Mouse (Mus musculus) MEL (cell line): Measurements from ENCODE around the gene Vti1a. TPM values are rescaled to one million over a fixed set of nuclear protein-coding genes. Genes with fewer than 3 reads are reported as not detected.

Experiments
- DNase-seq: peaks from one replicate; pipeline ENCODE4 v3.0.0; 2011; ENCODE audit warnings: low read depth, low spot score
- H3K27ac ChIP-seq: 2 replicates; pipeline ENCODE4 v1.5.1; 2012; ENCODE audit warnings: low read depth, mild to moderate bottlenecking, control low read depth, low read length, moderate library complexity; ENCODE audit not compliant: control insufficient read depth
- H3K27me3 ChIP-seq, 2 experiments: fragments of 150-350 bp in 1 of 2; sonication (generic) in 1 of 2; 2 replicates each; pipeline ENCODE4 v1.6.1; 2012; ENCODE audit warnings: low read length in 2 of 2, mild to moderate bottlenecking in 2 of 2, improper control_type of control experiment in 1 of 2, moderate library complexity in 1 of 2; ENCODE audit not compliant: insufficient read depth in 2 of 2, control insufficient read depth in 1 of 2
- H3K36me3 ChIP-seq, 2 experiments: 2 replicates each; pipeline ENCODE4 v1.6.1; 2012 to 2014; ENCODE audit warnings: low read length in 2 of 2, improper control_type of control experiment in 1 of 2, inconsistent platforms in 1 of 2, mild to moderate bottlenecking in 1 of 2; ENCODE audit not compliant: insufficient read depth in 2 of 2, control insufficient read depth in 1 of 2
- H3K4me1 ChIP-seq, 2 experiments: fragments of 150-350 bp in 1 of 2; sonication (generic) in 1 of 2; 2 replicates each; pipeline ENCODE4 v1.6.1; 2012; ENCODE audit warnings: low read length in 2 of 2, improper control_type of control experiment in 1 of 2, mild to moderate bottlenecking in 1 of 2; ENCODE audit not compliant: insufficient read depth in 2 of 2, control insufficient read depth in 1 of 2
- H3K4me3 ChIP-seq, 2 experiments: fragments of 150-350 bp in 1 of 2; sonication (generic) in 1 of 2; 2 replicates each; pipeline ENCODE4 v1.5.1; 2012; ENCODE audit warnings: low read depth in 2 of 2, low read length in 2 of 2, mild to moderate bottlenecking in 2 of 2, moderate library complexity in 2 of 2, control low read depth in 1 of 2, improper control_type of control experiment in 1 of 2; ENCODE audit not compliant: control insufficient read depth in 1 of 2, insufficient read depth in 1 of 2
- H3K79me2 ChIP-seq: 2 replicates; pipeline ENCODE4 v1.6.1; 2012; ENCODE audit warnings: mild to moderate bottlenecking, low read length, moderate library complexity; ENCODE audit not compliant: control insufficient read depth, poor library complexity, insufficient read depth
- H3K9ac ChIP-seq: 2 replicates; pipeline ENCODE4 v1.6.1; 2012; ENCODE audit warnings: low read depth, mild to moderate bottlenecking, control low read depth, low read length, moderate library complexity; ENCODE audit not compliant: control insufficient read depth, poor library complexity, severe bottlenecking
- H3K9me3 ChIP-seq: fragments of 150-350 bp; sonication (generic); replicated peaks from 2 replicates; pipeline ENCODE4 v1.6.1; 2012; ENCODE audit warnings: mild to moderate bottlenecking, low read length, improper control_type of control experiment, moderate library complexity; ENCODE audit not compliant: insufficient read depth
- CHD2 ChIP-seq: IDR thresholded peaks from 2 replicates; pipeline ENCODE4 v1.6.1; 2011; ENCODE audit warnings: low read length, improper control_type of control experiment
- CTCF ChIP-seq, 3 experiments: IDR thresholded peaks in 2 of 3; conservative IDR thresholded peaks in 1 of 3; 2 replicates each; pipeline ENCODE4 v1.5.1; 2011 to 2012; ENCODE audit warnings: low read length in 3 of 3, low read depth in 2 of 3, mild to moderate bottlenecking in 2 of 3, improper control_type of control experiment in 1 of 3, inconsistent platforms in 1 of 3, mixed read lengths in 1 of 3, moderate library complexity in 1 of 3; ENCODE audit not compliant: control insufficient read depth in 1 of 3, insufficient read depth in 1 of 3, poor library complexity in 1 of 3, severe bottlenecking in 1 of 3
- E2F4 ChIP-seq: IDR thresholded peaks from 2 replicates; pipeline ENCODE4 v1.6.1; 2011; ENCODE audit warnings: low read depth, low read length, improper control_type of control experiment, borderline replicate concordance
- EP300 ChIP-seq, 2 experiments: IDR thresholded peaks; 2 replicates each; pipeline ENCODE4 v1.6.1; 2011; ENCODE audit warnings: improper control_type of control experiment in 2 of 2, low read length in 2 of 2, low read depth in 1 of 2, mild to moderate bottlenecking in 1 of 2
- ETS1 ChIP-seq: IDR thresholded peaks from 2 replicates; pipeline ENCODE4 v1.6.1; 2012; ENCODE audit warnings: low read depth, mild to moderate bottlenecking, inconsistent platforms, low read length, improper control_type of control experiment, moderate library complexity
- GABPA ChIP-seq: IDR thresholded peaks from 2 replicates; pipeline ENCODE4 v1.6.1; 2012; ENCODE audit warnings: low read depth, mild to moderate bottlenecking, inconsistent platforms, low read length, improper control_type of control experiment, moderate library complexity
- HCFC1 ChIP-seq: IDR thresholded peaks from 2 replicates; pipeline ENCODE4 v1.6.1; 2012; ENCODE audit warnings: low read depth, mild to moderate bottlenecking, inconsistent platforms, low read length, improper control_type of control experiment, moderate library complexity
- JUND ChIP-seq: IDR thresholded peaks from 2 replicates; pipeline ENCODE4 v1.6.1; 2011; ENCODE audit warnings: low read depth, mild to moderate bottlenecking, improper control_type of control experiment, low read length
- KAT2A ChIP-seq: conservative IDR thresholded peaks from 2 replicates; pipeline ENCODE4 v1.6.1; 2012; ENCODE audit warnings: low read depth, low read length, improper control_type of control experiment, inconsistent platforms
- MAFK ChIP-seq: IDR thresholded peaks from 2 replicates; pipeline ENCODE4 v1.6.1; 2011; ENCODE audit warnings: low read depth, mild to moderate bottlenecking, low read length, improper control_type of control experiment, borderline replicate concordance
- MAX ChIP-seq: IDR thresholded peaks from 2 replicates; pipeline ENCODE4 v1.6.1; 2011; ENCODE audit warnings: low read length, improper control_type of control experiment
- MAZ ChIP-seq: IDR thresholded peaks from 2 replicates; pipeline ENCODE4 v1.6.1; 2012; ENCODE audit warnings: low read depth, mild to moderate bottlenecking, inconsistent platforms, low read length, improper control_type of control experiment
- MEF2A ChIP-seq: IDR thresholded peaks from 2 replicates; pipeline ENCODE4 v1.6.1; 2014; ENCODE audit warnings: low read depth, mild to moderate bottlenecking, inconsistent platforms, low read length, improper control_type of control experiment; ENCODE audit not compliant: poor library complexity, insufficient replicate concordance, severe bottlenecking; ENCODE audit errors: extremely low read depth
- MXI1 ChIP-seq: IDR thresholded peaks from 2 replicates; pipeline ENCODE4 v1.6.1; 2011; ENCODE audit warnings: mild to moderate bottlenecking, low read depth, low read length, improper control_type of control experiment
- MYB ChIP-seq: IDR thresholded peaks from 2 replicates; pipeline ENCODE4 v1.6.1; 2011; ENCODE audit warnings: mild to moderate bottlenecking, low read depth, low read length, improper control_type of control experiment
- NELFE ChIP-seq: IDR thresholded peaks from 2 replicates; pipeline ENCODE4 v1.6.1; 2011; ENCODE audit warnings: low read depth, low read length, improper control_type of control experiment
- NRF1 ChIP-seq: IDR thresholded peaks from 2 replicates; pipeline ENCODE4 v1.6.1; 2014; ENCODE audit warnings: low read depth, mild to moderate bottlenecking, inconsistent platforms, low read length, improper control_type of control experiment, moderate library complexity; ENCODE audit not compliant: poor library complexity, insufficient read depth, severe bottlenecking
- POLR2A ChIP-seq, 2 experiments: IDR thresholded peaks; 2 replicates each; pipeline ENCODE4 v1.6.1; 2011 to 2012; ENCODE audit warnings: low read length in 2 of 2, mild to moderate bottlenecking in 2 of 2, control low read depth in 1 of 2, improper control_type of control experiment in 1 of 2, low read depth in 1 of 2, moderate library complexity in 1 of 2; ENCODE audit not compliant: control insufficient read depth in 1 of 2, insufficient read depth in 1 of 2, poor library complexity in 1 of 2
- POLR2AphosphoS2 ChIP-seq: IDR thresholded peaks from 2 replicates; pipeline ENCODE4 v1.6.1; 2011; ENCODE audit warnings: low read length, improper control_type of control experiment
- TAL1 ChIP-seq: IDR thresholded peaks from 2 replicates; pipeline ENCODE4 v1.6.1; 2012; ENCODE audit warnings: mild to moderate bottlenecking, inconsistent platforms, low read length, moderate library complexity, mixed read lengths
- TCF12 ChIP-seq: IDR thresholded peaks from 2 replicates; pipeline ENCODE4 v1.6.1; 2014; ENCODE audit warnings: low read depth, mild to moderate bottlenecking, inconsistent platforms, low read length, improper control_type of control experiment, moderate library complexity
- ZKSCAN1 ChIP-seq: IDR thresholded peaks from 2 replicates; pipeline ENCODE4 v1.6.1; 2012; ENCODE audit warnings: low read depth, mild to moderate bottlenecking, inconsistent platforms, low read length, improper control_type of control experiment, moderate library complexity
- polyA plus RNA-seq, 2 experiments: library from polyadenylated mRNA; stranded (reverse) in 1 of 2; unstranded in 1 of 2; fragments of >175 nt in 1 of 2; fragments of >200 nt in 1 of 2; gene quantifications; 2 replicates each; pipeline versions ENCODE4 v1.2.1 to v1.2.4; 2012; ENCODE audit warnings: low replicate concordance in 2 of 2, low read depth in 1 of 2; ENCODE audit not compliant: insufficient read length in 2 of 2, insufficient read depth in 1 of 2, missing spikeins in 1 of 2
- total RNA-seq: library from RNA; depleted of rRNA; stranded (reverse); fragments of 300-350 nt; gene quantifications from 2 replicates; pipeline ENCODE4 v1.2.3, GENCODE M21; 2012

The Vti1a gene
- total and polyA plus RNA-seq, 3 experiments = 37.2 to 119 (median 42.8) TPM

- Histone ChIP-seq H3K27ac (no peak overlapping the region), H3K36me3 (0 out of 4 replicates have a peak, but pooled peaks cover 0 to 3% of the 10 kb centered on the region in 2 experiments), H3K27me3 (no peaks in the 10 kb centered on the region), H3K9me3 (no peaks in the 10 kb centered on the region), H3K4me3 (no peak overlapping the region)
- no peak for DNase-seq
- TF ChIP-seq GABPA (no peak), HCFC1 (no peak), POLR2AphosphoS2 (no peak), NRF1 (no peak), CTCF (IDR thresholded peaks at IDR 0.05 in 2 of 3, conservative IDR thresholded peaks at IDR 0.05 in 1 of 3; ENCODE audit: control insufficient read depth in 1 of 3, insufficient read depth in 1 of 3, low read depth in 2 of 3, low read length in 3 of 3, poor library complexity in 1 of 3, severe bottlenecking in 1 of 3) (no peak)
- TF ChIP-seq, all 39 proteins: peak for 0
- no peak overlapping the region for H3K9ac ChIP-seq
- H3K4me1 ChIP-seq = no peaks in the 10 kb centered on the region
- no peaks in the 10 kb centered on the region for H3K79me2 ChIP-seq
Measured at GRCm38 (mm10) chr19:55503771-55504170, 187.7 kb downstream of the Vti1a start.

GRCm38 (mm10) chr19:55507748-55508147 lies 191.7 kb downstream of the Vti1a start:
- Histone ChIP-seq H3K36me3 (no peaks in the 10 kb centered on the region), H3K9ac (no peak overlapping the region), H3K9me3 (no peaks in the 10 kb centered on the region), H3K27ac (no peak overlapping the region), H3K27me3 (no peaks in the 10 kb centered on the region), H3K4me1 (no peaks in the 10 kb centered on the region), H3K79me2 (no peaks in the 10 kb centered on the region), H3K4me3 (no peak overlapping the region)
- TF ChIP-seq HCFC1 = no peak
- TF ChIP-seq TCF12 = no peak
- no peak for TF ChIP-seq CTCF (IDR thresholded peaks at IDR 0.05 in 2 of 3, conservative IDR thresholded peaks at IDR 0.05 in 1 of 3; ENCODE audit: control insufficient read depth in 1 of 3, insufficient read depth in 1 of 3, low read depth in 2 of 3, low read length in 3 of 3, poor library complexity in 1 of 3, severe bottlenecking in 1 of 3)
- no peak for TF ChIP-seq CHD2
- no peak for TF ChIP-seq ETS1
- no peak for TF ChIP-seq TAL1
- no peak for TF ChIP-seq JUND
- TF ChIP-seq NELFE = no peak
- TF ChIP-seq MEF2A = no peak
- TF ChIP-seq EP300 (IDR thresholded peaks at IDR 0.05; ENCODE audit: low read depth in 1 of 2, low read length in 2 of 2) = no peak
- TF ChIP-seq MXI1 = no peak
- TF ChIP-seq MAFK = no peak
- TF ChIP-seq KAT2A = no peak
- no peak for TF ChIP-seq E2F4
- TF ChIP-seq POLR2AphosphoS2 = no peak
- no peak for TF ChIP-seq ZKSCAN1
- TF ChIP-seq POLR2A (IDR thresholded peaks at IDR 0.05; ENCODE audit: control insufficient read depth in 1 of 2, insufficient read depth in 1 of 2, low read depth in 1 of 2, low read length in 2 of 2, poor library complexity in 1 of 2) = no peak
- no peak for TF ChIP-seq MAZ
- no peak for TF ChIP-seq MYB
- TF ChIP-seq MAX = no peak
- no peak for DNase-seq
